Mouse (Mus musculus) ES-E14 (cell line): ENCODE results near the gene Mocs2. TPM values are rescaled to one million over a fixed set of nuclear protein-coding genes. Genes with fewer than 3 reads are reported as not detected.

ENCODE experiments used
- DNase-seq: peaks from one replicate; pipeline ENCODE4 v3.0.0-alpha.2; 2013; ENCODE audit warnings: low read depth, low spot score
- H3K27ac ChIP-seq: 2 replicates; pipeline ENCODE4 v1.5.1; 2012; ENCODE audit warnings: low read depth, mild to moderate bottlenecking, low read length, moderate library complexity, mixed read lengths; ENCODE audit not compliant: poor library complexity, insufficient read depth, severe bottlenecking
- H3K36me3 ChIP-seq: 2 replicates; pipeline ENCODE4 v1.6.1; 2012; ENCODE audit warnings: mild to moderate bottlenecking, low read length, moderate library complexity, mixed read lengths; ENCODE audit not compliant: control insufficient read depth, poor library complexity, insufficient read depth, severe bottlenecking
- H3K4me1 ChIP-seq, 2 experiments: fragments of 150-350 bp in 1 of 2; sonication (generic) in 1 of 2; 2 replicates each; pipeline ENCODE4 v1.6.1; 2012; ENCODE audit warnings: low read length in 2 of 2, mild to moderate bottlenecking in 1 of 2, mixed read lengths in 1 of 2; ENCODE audit not compliant: control insufficient read depth in 2 of 2, insufficient read depth in 2 of 2, poor library complexity in 1 of 2
- H3K4me3 ChIP-seq, 2 experiments: fragments of 150-350 bp in 1 of 2; sonication (generic) in 1 of 2; 2 replicates each; pipeline ENCODE4 v1.5.1; 2012; ENCODE audit warnings: low read length in 2 of 2, low read depth in 1 of 2, mild to moderate bottlenecking in 1 of 2, mixed read lengths in 1 of 2; ENCODE audit not compliant: insufficient read depth in 1 of 2, poor library complexity in 1 of 2, severe bottlenecking in 1 of 2
- H3K9ac ChIP-seq: 2 replicates; pipeline ENCODE4 v1.6.1; 2012; ENCODE audit warnings: low read depth, mild to moderate bottlenecking, low read length, mixed read lengths; ENCODE audit not compliant: poor library complexity, insufficient read depth, severe bottlenecking
- H3K9me3 ChIP-seq: fragments of 150-350 bp; sonication (generic); 2 replicates; pipeline ENCODE4 v1.6.1; 2012; ENCODE audit warnings: low read depth, mild to moderate bottlenecking, low read length; ENCODE audit not compliant: control insufficient read depth, insufficient read depth
- CHD2 ChIP-seq: IDR thresholded peaks from 2 replicates; pipeline ENCODE4 v1.6.1; 2014; ENCODE audit warnings: mild to moderate bottlenecking, low read depth, low read length, inconsistent platforms
- HCFC1 ChIP-seq: IDR thresholded peaks from 2 replicates; pipeline ENCODE4 v1.6.1; 2012; ENCODE audit warnings: low read length, inconsistent platforms, borderline replicate concordance; ENCODE audit not compliant: insufficient read depth
- MAFK ChIP-seq: IDR thresholded peaks from 2 replicates; pipeline ENCODE4 v1.6.1; 2014; ENCODE audit warnings: mild to moderate bottlenecking, low read depth, low read length, inconsistent platforms; ENCODE audit not compliant: insufficient read depth
- ZC3H11A ChIP-seq: IDR thresholded peaks from 2 replicates; pipeline ENCODE4 v1.6.1; 2012; ENCODE audit warnings: low read depth, mild to moderate bottlenecking, inconsistent platforms, low read length, borderline replicate concordance
- ZNF384 ChIP-seq: IDR thresholded peaks from 2 replicates; pipeline ENCODE4 v1.6.1; 2012; ENCODE audit warnings: low read depth, low read length, inconsistent platforms
- in situ Hi-C, 2 experiments: fragments of 600-800 bp; cut with MboI; formaldehyde crosslinking; loops; one replicate each; pipeline ENCODE4 v1.15.1; 2025; ENCODE audit warnings: low sequenced_read_pairs in 2 of 2, inconsistent platforms in 1 of 2; ENCODE audit not compliant: unreplicated experiment in 2 of 2
- total RNA-seq: library from RNA; depleted of rRNA; stranded (reverse); fragments of 300-350 nt; gene quantifications from 2 replicates; pipeline ENCODE4 v1.2.3, GENCODE M21; 2012

Gene Mocs2
- total RNA-seq, 1 experiment = 27.7 TPM

GRCm38 (mm10) chr13:114845804-114846203 lies 27.8 kb downstream of the Mocs2 start:
- Histone ChIP-seq H3K4me1 (no peaks in the 10 kb centered on the region), H3K9me3 (no peaks in the 10 kb centered on the region), H3K4me3 (no peak overlapping the region), H3K27ac (no peak overlapping the region), H3K9ac (no peak overlapping the region), H3K36me3 (no peaks in the 10 kb centered on the region)
- no peak for DNase-seq
- in situ Hi-C loops = loop anchor here in 1 of 2 experiments (25.0 kb wide), 1 partner anchor 116 kb away; no protein-coding TSS in a partner anchor
- TF ChIP-seq CHD2 = no peak

GRCm38 (mm10) chr13:114848945-114849344 lies 30.9 kb downstream of the Mocs2 start:
- H3K9me3 ChIP-seq = no peaks in the 10 kb centered on the region
- H3K36me3 ChIP-seq = no peaks in the 10 kb centered on the region

DNA sequence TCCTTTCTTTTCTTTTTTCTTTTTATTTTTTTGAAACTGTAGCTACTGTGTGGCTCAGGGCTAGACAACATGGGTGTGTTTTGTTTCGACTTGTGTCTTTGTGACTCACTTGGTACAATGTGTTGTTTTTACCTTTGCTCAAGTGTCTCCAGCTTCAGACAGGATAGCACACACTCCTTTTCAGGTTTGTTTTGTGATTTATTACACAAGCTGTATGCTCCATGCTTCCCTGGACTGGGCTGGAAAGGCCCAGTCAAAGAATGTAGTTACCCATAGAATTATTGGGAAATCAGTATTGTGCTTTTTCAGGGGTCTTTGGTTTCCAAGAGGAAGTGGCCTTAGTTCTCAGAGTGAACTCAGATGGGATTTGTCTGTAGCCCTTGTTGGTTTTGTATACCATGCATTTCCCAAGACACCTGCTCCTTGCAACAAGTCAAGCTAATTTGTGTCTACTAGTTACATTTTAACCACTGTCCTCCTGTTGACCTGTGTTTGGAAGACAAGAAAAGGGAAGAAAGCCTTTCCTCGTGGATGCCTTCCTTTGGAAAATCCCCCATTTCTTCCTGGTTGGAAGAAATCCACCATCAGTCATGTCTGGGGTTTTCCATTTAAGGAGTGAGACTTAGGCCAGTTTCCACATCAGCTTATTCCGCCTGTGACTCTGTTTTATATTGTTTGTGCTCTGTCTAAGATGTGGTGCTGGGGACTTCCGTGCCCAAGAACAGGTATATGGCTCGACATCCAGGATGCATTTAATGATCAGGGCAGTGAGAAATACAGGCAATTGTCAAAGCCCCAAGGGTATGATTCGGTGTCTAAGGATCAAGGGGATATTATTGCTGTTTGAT lies 34.5 kb downstream of the Mocs2 start:
- no peaks in the 10 kb centered on the region for H3K9me3 ChIP-seq
- H3K4me1 ChIP-seq = no peaks in the 10 kb centered on the region
- H3K27ac ChIP-seq = no peak overlapping the region
- in situ Hi-C loops = no loop called here
- DNase-seq = no peak
- H3K36me3 ChIP-seq = no peaks in the 10 kb centered on the region
- no peak overlapping the region for H3K4me3 ChIP-seq
- no peak overlapping the region for H3K9ac ChIP-seq
- TF ChIP-seq CHD2 (no peak), HCFC1 (no peak), ZC3H11A (no peak), MAFK (no peak), ZNF384 (no peak)

More at GRCm38 (mm10) chr13:114848945-114849344, 30.9 kb downstream of the Mocs2 start:
- DNase-seq = no peak
- H3K9ac ChIP-seq = no peak overlapping the region
- in situ Hi-C loops = loop anchor here in 1 of 2 experiments (25.0 kb wide), 1 partner anchor 113 kb away; no protein-coding TSS in a partner anchor
- H3K4me1 ChIP-seq = no peaks in the 10 kb centered on the region
- H3K4me3 ChIP-seq = no peak overlapping the region
- TF ChIP-seq CHD2 (no peak), ZC3H11A (no peak), HCFC1 (no peak), MAFK (no peak), ZNF384 (no peak)
- no peak overlapping the region for H3K27ac ChIP-seq

- Histone ChIP-seq H3K4me1 (no peaks in the 10 kb centered on the region), H3K9ac (no peak overlapping the region), H3K36me3 (no peaks in the 10 kb centered on the region), H3K27ac (no peak overlapping the region), H3K9me3 (no peaks in the 10 kb centered on the region), H3K4me3 (no peak overlapping the region)
- no peak for TF ChIP-seq CHD2
- no peak for TF ChIP-seq ZNF384
- TF ChIP-seq ZC3H11A = no peak
- no peak for TF ChIP-seq MAFK
- DNase-seq = no peak
- in situ Hi-C loops = no loop called here
Observed at GRCm38 (mm10) chr13:114853152-114853551, 35.1 kb downstream of the Mocs2 start.

GRCm38 (mm10) chr13:114854023-114854422 lies 36.0 kb downstream of the Mocs2 start:
- Histone ChIP-seq H3K9ac (no peak overlapping the region), H3K27ac (no peak overlapping the region), H3K9me3 (no peaks in the 10 kb centered on the region), H3K4me3 (no peak overlapping the region), H3K4me1 (no peaks in the 10 kb centered on the region), H3K36me3 (no peaks in the 10 kb centered on the region)
- in situ Hi-C loops = no loop called here
- TF ChIP-seq ZNF384 (no peak), HCFC1 (no peak), CHD2 (no peak), MAFK (no peak), ZC3H11A (no peak)
- no peak for DNase-seq
